Mouse (Mus musculus) liver, embryonic 11.5 days (tissue): Measurements from ENCODE around the gene Vps54. TPM values are rescaled to one million over a fixed set of nuclear protein-coding genes. Genes with fewer than 3 reads are reported as not detected.

ENCODE experiments used
- ATAC-seq: fragments of 200-750 bp; cut with Nextera tagmentation; replicated peaks from 2 replicates; pipeline ENCODE4 v1.8.0; 2017; ENCODE audit warnings: moderate number of reproducible peaks, mild to moderate bottlenecking, moderate TSS enrichment, moderate library complexity; ENCODE audit not compliant: low FRiP score
- DNase-seq: peaks from one replicate; pipeline ENCODE4 v3.0.0-alpha.2; 2017; ENCODE audit warnings: low spot score
- H3K27ac ChIP-seq: fragments of 300-500 bp; sonication (generic); 2 replicates; pipeline ENCODE4 v1.5.1; 2014; ENCODE audit warnings: mild to moderate bottlenecking, low read depth, low read length, control low read depth
- H3K27me3 ChIP-seq: fragments of 300-500 bp; sonication (generic); replicated peaks from 2 replicates; pipeline ENCODE4 v1.6.1; 2014; ENCODE audit warnings: low read length, mixed read lengths; ENCODE audit not compliant: control insufficient read depth, insufficient read depth
- H3K36me3 ChIP-seq: fragments of 300-500 bp; sonication (generic); 2 replicates; pipeline ENCODE4 v1.6.1; 2014; ENCODE audit warnings: mild to moderate bottlenecking, low read length, moderate library complexity, mixed read lengths; ENCODE audit not compliant: control insufficient read depth, insufficient read depth
- H3K4me1 ChIP-seq: fragments of 300-500 bp; sonication (generic); replicated peaks from 2 replicates; pipeline ENCODE4 v1.6.1; 2014; ENCODE audit warnings: low read length, mixed read lengths; ENCODE audit not compliant: control insufficient read depth, insufficient read depth
- H3K4me2 ChIP-seq: fragments of 300-500 bp; sonication (generic); 2 replicates; pipeline ENCODE4 v1.6.1; 2014; ENCODE audit warnings: mild to moderate bottlenecking, control low read depth, moderate library complexity
- H3K4me3 ChIP-seq: fragments of 300-500 bp; sonication (generic); 2 replicates; pipeline ENCODE4 v1.5.1; 2014; ENCODE audit warnings: low read depth, low read length, control low read depth
- H3K9ac ChIP-seq: fragments of 300-500 bp; sonication (generic); 2 replicates; pipeline ENCODE4 v1.6.1; 2014; ENCODE audit warnings: low read depth, low read length, control low read depth
- H3K9me3 ChIP-seq: fragments of 300-500 bp; sonication (generic); 2 replicates; pipeline ENCODE4 v1.6.1; 2016; ENCODE audit warnings: low read length, inconsistent platforms, mixed read lengths; ENCODE audit not compliant: control insufficient read depth
- WGBS: fragments of 180-500 bp; shearing (Covaris S2); extraction: QIAGEN DNeasy Blood & Tissue Kit; methylation state at CpG from one replicate; pipeline ENCODE4 v1.1.7; 2014; 5-methylcytosine and 5-hydroxymethylcytosine counted together
- polyA plus RNA-seq: library from polyadenylated mRNA; unstranded; fragments of >200 nt; fragmentation: Nextera tagmentation; extraction: Ambion mirVana; gene quantifications from 2 replicates; pipeline ENCODE4 v1.2.1, GENCODE M21; 2014

Vps54 gene
- polyA plus RNA-seq, 1 experiment from 2014 or later = 11.1 TPM

GRCm38 (mm10) chr11:21339088-21339487 lies 100.0 kb downstream of the Vps54 start:
- Histone ChIP-seq H3K4me3 (no peak overlapping the region), H3K9me3 (no peaks in the 10 kb centered on the region), H3K36me3 (no peaks in the 10 kb centered on the region; the same call in 1 of the 2 replicates), H3K4me2 (no peak overlapping the region), H3K9ac (no peak overlapping the region), H3K27ac (no peak overlapping the region), H3K27me3 (no peaks in the 10 kb centered on the region), H3K4me1 (peaks cover 5% of the 10 kb centered on the region; the same call in 1 of the 2 replicates)
- ATAC-seq (no peak), DNase-seq (no peak)
- WGBS = 90% methylated on average over 4 of the region's 4 CpGs

GRCm38 (mm10) chr11:21343490-21343889 lies 104.4 kb downstream of the Vps54 start:
- Histone ChIP-seq H3K4me3 (no peak overlapping the region), H3K36me3 (no peaks in the 10 kb centered on the region; the same call in 1 of the 2 replicates), H3K27me3 (no peaks in the 10 kb centered on the region), H3K9ac (no peak overlapping the region), H3K27ac (no peak overlapping the region), H3K4me2 (peak overlapping the region; percentile 13; the same call in 1 of the 2 replicates), H3K9me3 (no peaks in the 10 kb centered on the region), H3K4me1 (peaks cover 12% of the 10 kb centered on the region)
- no peak for DNase-seq
- WGBS = 76% methylated on average over 5 of the region's 5 CpGs
- ATAC-seq = peak; percentile 66

- WGBS = 70% methylated on average over 3 of the region's 3 CpGs
- DNase-seq = no peak
- Histone ChIP-seq H3K4me2 (no peak overlapping the region), H3K4me1 (peaks cover 14% of the 10 kb centered on the region), H3K4me3 (no peak overlapping the region), H3K9me3 (no peaks in the 10 kb centered on the region), H3K27ac (no peak overlapping the region), H3K36me3 (no peaks in the 10 kb centered on the region; the same call in 1 of the 2 replicates), H3K9ac (no peak overlapping the region), H3K27me3 (no peaks in the 10 kb centered on the region)
- no peak for ATAC-seq
Measured at GRCm38 (mm10) chr11:21346020-21346419, 106.9 kb downstream of the Vps54 start.

- Histone ChIP-seq H3K36me3 (no peaks in the 10 kb centered on the region; the same call in 1 of the 2 replicates), H3K4me1 (peaks cover 9% of the 10 kb centered on the region), H3K4me2 (no peak overlapping the region), H3K27ac (no peak overlapping the region), H3K9me3 (no peaks in the 10 kb centered on the region), H3K9ac (no peak overlapping the region), H3K27me3 (no peaks in the 10 kb centered on the region), H3K4me3 (no peak overlapping the region)
- DNase-seq (no peak), ATAC-seq (no peak)
- WGBS = 69% methylated on average over 2 of the region's 2 CpGs
Measured at GRCm38 (mm10) chr11:21348890-21349289, 109.8 kb downstream of the Vps54 start.

- H3K27ac ChIP-seq = no peak overlapping the region
- H3K4me3 ChIP-seq = no peak overlapping the region
- H3K9ac ChIP-seq = no peak overlapping the region
- no peaks in the 10 kb centered on the region for H3K9me3 ChIP-seq
- H3K4me2 ChIP-seq = no peak overlapping the region
- ATAC-seq (no peak; the same call in 1 of the 2 replicates), DNase-seq (no peak)
- H3K27me3 ChIP-seq = no peaks in the 10 kb centered on the region
- H3K36me3 ChIP-seq = no peaks in the 10 kb centered on the region; the same call in 1 of the 2 replicates
- H3K4me1 ChIP-seq = peaks cover 8% of the 10 kb centered on the region
- 78% methylated on average over 7 of the region's 7 CpGs for WGBS
Measured at GRCm38 (mm10) chr11:21351296-21351695, 112.2 kb downstream of the Vps54 start.

- WGBS = 85% methylated on average over 4 of the region's 4 CpGs
- Histone ChIP-seq H3K9ac (no peak overlapping the region), H3K4me3 (no peak overlapping the region), H3K27ac (no peak overlapping the region), H3K36me3 (no peaks in the 10 kb centered on the region), H3K4me2 (no peak overlapping the region), H3K27me3 (no peaks in the 10 kb centered on the region), H3K9me3 (no peaks in the 10 kb centered on the region), H3K4me1 (no peaks in the 10 kb centered on the region; the same call in 1 of the 2 replicates)
- DNase-seq (no peak), ATAC-seq (no peak)
Measured at GRCm38 (mm10) chr11:21363144-21363940, 124.3 kb downstream of the Vps54 start.

GRCm38 (mm10) chr11:21368466-21368865 lies 129.4 kb downstream of the Vps54 start:
- no peak for ATAC-seq
- DNase-seq = no peak
- peak overlapping the region; percentile 82 for H3K4me2 ChIP-seq
- peaks cover 6% of the 10 kb centered on the region; the same call in 1 of the 2 replicates for H3K4me1 ChIP-seq
- no peak overlapping the region for H3K27ac ChIP-seq
- no peaks in the 10 kb centered on the region for H3K36me3 ChIP-seq
- no peak overlapping the region for H3K9ac ChIP-seq
- 0 out of 2 replicates have a peak overlapping the region, but pooled peaks have one; percentile 8 for H3K4me3 ChIP-seq
- H3K27me3 ChIP-seq = no peaks in the 10 kb centered on the region
- 62% methylated on average over 7 of the region's 7 CpGs for WGBS
- H3K9me3 ChIP-seq = no peaks in the 10 kb centered on the region

GRCm38 (mm10) chr11:21369248-21370016 lies 130.4 kb downstream of the Vps54 start:
- Histone ChIP-seq H3K9ac (0 out of 2 replicates have a peak overlapping the region, but pooled peaks have one; percentile 14), H3K36me3 (no peaks in the 10 kb centered on the region), H3K27me3 (no peaks in the 10 kb centered on the region), H3K4me1 (peaks cover 6% of the 10 kb centered on the region; the same call in 1 of the 2 replicates), H3K4me3 (peak overlapping the region; percentile 76), H3K4me2 (peak overlapping the region; percentile 82), H3K27ac (no peak overlapping the region), H3K9me3 (no peaks in the 10 kb centered on the region)
- ATAC-seq = no peak
- 25% methylated on average over 9 of the region's 9 CpGs for WGBS
- DNase-seq = no peak
